Mouse (Mus musculus) liver, embryonic 14.5 days (tissue): ENCODE data around the gene Wrnip1.

Experiments
- CTCF ChIP-seq: IDR thresholded peaks from 2 replicates; pipeline ENCODE4 v1.5.1; 2016; ENCODE audit warnings: antibody characterized with exemption, low read depth, control low read depth
- EP300 ChIP-seq: IDR thresholded peaks from 2 replicates; pipeline ENCODE4 v1.6.1; 2016; ENCODE audit warnings: antibody characterized with exemption, low read depth

DNA sequence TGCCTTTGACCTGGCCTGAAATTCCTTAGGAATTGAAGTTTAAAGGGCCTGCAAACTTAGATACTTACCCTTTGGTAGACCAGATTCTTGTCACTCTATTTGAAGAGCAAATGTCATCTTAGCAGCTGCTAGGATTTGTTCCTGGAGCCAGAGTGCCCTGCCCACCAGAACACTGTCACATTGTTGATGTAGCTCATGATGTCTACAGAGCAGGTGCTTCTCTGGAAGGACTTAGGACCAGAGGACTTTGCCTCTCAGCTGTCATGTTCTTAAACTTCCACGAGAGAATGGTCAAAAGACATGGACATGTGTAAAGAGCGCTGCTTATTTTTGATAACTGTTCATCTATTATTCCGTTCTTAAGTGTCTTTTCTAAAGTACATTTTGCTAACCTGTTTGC, 17.4 kb downstream of the Wrnip1 start:
- TF ChIP-seq CTCF, result no peak
- no peak for TF ChIP-seq EP300
